Mouse (Mus musculus): ENCODE results near the gene Stx18. TPM values are rescaled to one million over a fixed set of nuclear protein-coding genes. Genes with fewer than 3 reads are reported as not detected.

Stx18 gene
- polyA plus RNA-seq, 1 experiment from 2014 or later, result 45.9 TPM

GRCm38 (mm10) chr5:38097501-38098093, 59.1 kb downstream of the Stx18 start:
- DNase-seq (ENCODE audit: low spot score) (peak; percentile 24), ATAC-seq (replicated peaks; ENCODE audit: low FRiP score, low read depth) (no peak)
- WGBS, result 71% methylated on average over 4 of the region's 4 CpGs
- Histone ChIP-seq H3K9me3 (replicated peaks; ENCODE audit: low read length) (no peaks in the 10 kb centered on the region), H3K9ac (ENCODE audit: low read depth, low read length) (no peak overlapping the region), H3K27ac (no peak overlapping the region), H3K4me3 (replicated peaks; ENCODE audit: low read depth, low read length) (no peak overlapping the region), H3K36me3 (ENCODE audit: insufficient read depth, low read length) (no peaks in the 10 kb centered on the region), H3K4me2 (ENCODE audit: low read length) (no peak overlapping the region), H3K4me1 (replicated peaks; ENCODE audit: insufficient read depth, low read length) (no peaks in the 10 kb centered on the region), H3K27me3 (ENCODE audit: insufficient read depth, low read length) (no peaks in the 10 kb centered on the region)
- TF ChIP-seq CTCF (IDR thresholded peaks at IDR 0.05; ENCODE audit: low read depth), result peak; percentile 56

DNA sequence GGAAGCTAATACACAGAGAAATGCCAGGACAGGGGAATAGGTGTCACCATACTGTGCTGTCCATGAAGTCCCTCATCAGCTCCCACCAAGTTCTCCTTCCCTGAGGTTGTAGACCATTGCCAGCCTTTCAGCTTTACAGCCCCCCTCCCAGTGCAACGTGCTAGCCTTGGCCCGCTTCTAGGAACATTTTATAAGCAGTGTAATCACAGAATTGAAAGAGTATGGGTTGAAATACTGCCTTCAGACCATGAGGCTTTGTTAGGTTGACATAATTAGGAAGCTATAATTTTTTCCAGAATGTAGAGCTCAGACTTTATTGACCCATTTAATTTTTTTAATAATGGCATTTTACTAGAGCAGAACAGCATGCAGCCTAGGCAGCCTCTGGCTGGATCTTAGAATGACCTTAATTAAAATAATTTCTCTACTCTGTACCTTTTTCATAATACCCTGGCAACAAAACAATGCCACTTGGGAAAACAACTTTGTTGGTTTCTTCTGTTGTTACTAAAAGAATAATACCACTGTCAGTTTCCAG, 60.7 kb downstream of the Stx18 start:
- DNase-seq (ENCODE audit: low spot score) (no peak), ATAC-seq (replicated peaks; ENCODE audit: low FRiP score, low read depth) (no peak)
- no peak overlapping the region for H3K4me2 ChIP-seq (ENCODE audit: low read length)
- 85% methylated on average over 2 of the region's 2 CpGs for WGBS
- H3K9me3 ChIP-seq (replicated peaks; ENCODE audit: low read length), result no peaks in the 10 kb centered on the region
- H3K4me3 ChIP-seq (replicated peaks; ENCODE audit: low read depth, low read length), result no peak overlapping the region
- no peak overlapping the region for H3K9ac ChIP-seq (ENCODE audit: low read depth, low read length)
- H3K27ac ChIP-seq, result no peak overlapping the region
- no peaks in the 10 kb centered on the region for H3K27me3 ChIP-seq (ENCODE audit: insufficient read depth, low read length)
- H3K36me3 ChIP-seq (ENCODE audit: insufficient read depth, low read length), result no peaks in the 10 kb centered on the region
- no peaks in the 10 kb centered on the region for H3K4me1 ChIP-seq (replicated peaks; ENCODE audit: insufficient read depth, low read length)
- no peak for TF ChIP-seq CTCF (IDR thresholded peaks at IDR 0.05; ENCODE audit: low read depth)

DNA sequence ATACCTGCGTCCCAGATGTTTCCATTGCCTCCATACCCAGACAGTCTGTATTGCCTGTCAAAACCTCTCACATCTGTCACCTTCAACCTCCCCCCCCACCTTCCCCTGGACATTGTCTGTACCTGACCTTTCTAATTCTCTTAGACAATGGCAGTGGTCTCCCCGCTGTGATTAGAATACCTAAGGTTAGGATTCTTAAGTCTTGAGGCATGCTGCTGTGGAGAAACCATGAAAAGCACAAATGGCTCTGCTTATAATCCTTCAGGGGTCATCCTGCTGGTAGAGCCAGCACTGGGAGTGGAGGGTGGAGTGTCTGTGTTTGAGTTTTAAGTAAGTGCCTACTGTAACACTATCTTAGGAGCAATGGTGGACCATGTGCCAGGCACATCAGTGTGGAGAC, 64.4 kb downstream of the Stx18 start:
- no peak for DNase-seq (ENCODE audit: low spot score)
- Histone ChIP-seq H3K4me1 (replicated peaks; ENCODE audit: insufficient read depth, low read length) (no peaks in the 10 kb centered on the region), H3K36me3 (ENCODE audit: insufficient read depth, low read length) (0 out of 2 replicates have a peak, but pooled peaks cover 7% of the 10 kb centered on the region), H3K27me3 (ENCODE audit: insufficient read depth, low read length) (no peaks in the 10 kb centered on the region), H3K4me2 (ENCODE audit: low read length) (no peak overlapping the region), H3K9me3 (replicated peaks; ENCODE audit: low read length) (no peaks in the 10 kb centered on the region), H3K9ac (ENCODE audit: low read depth, low read length) (no peak overlapping the region), H3K27ac (no peak overlapping the region), H3K4me3 (replicated peaks; ENCODE audit: low read depth, low read length) (no peak overlapping the region)
- ATAC-seq (replicated peaks; ENCODE audit: low FRiP score, low read depth), result no peak
- TF ChIP-seq CTCF (IDR thresholded peaks at IDR 0.05; ENCODE audit: low read depth), result no peak
- 93% methylated on average over 2 of the region's 2 CpGs for WGBS

GRCm38 (mm10) chr5:38106080-38106697, 67.6 kb downstream of the Stx18 start:
- Histone ChIP-seq H3K9me3 (replicated peaks; ENCODE audit: low read length) (no peaks in the 10 kb centered on the region), H3K27me3 (ENCODE audit: insufficient read depth, low read length) (no peaks in the 10 kb centered on the region), H3K4me1 (replicated peaks; ENCODE audit: insufficient read depth, low read length) (no peaks in the 10 kb centered on the region), H3K36me3 (ENCODE audit: insufficient read depth, low read length) (peaks cover 7% of the 10 kb centered on the region; the same call in 1 of the 2 replicates), H3K9ac (ENCODE audit: low read depth, low read length) (no peak overlapping the region), H3K27ac (no peak overlapping the region), H3K4me3 (replicated peaks; ENCODE audit: low read depth, low read length) (no peak overlapping the region), H3K4me2 (ENCODE audit: low read length) (no peak overlapping the region)
- peak; percentile 28 for DNase-seq (ENCODE audit: low spot score)
- WGBS, result 42% methylated on average over 14 of the region's 14 CpGs
- ATAC-seq (replicated peaks; ENCODE audit: low FRiP score, low read depth), result no peak; the same call in 1 of the 2 replicates
- no peak for TF ChIP-seq CTCF (IDR thresholded peaks at IDR 0.05; ENCODE audit: low read depth)

- DNase-seq (ENCODE audit: low spot score) (no peak), ATAC-seq (replicated peaks; ENCODE audit: low FRiP score, low read depth) (no peak)
- Histone ChIP-seq H3K27me3 (ENCODE audit: insufficient read depth, low read length) (no peaks in the 10 kb centered on the region), H3K9me3 (replicated peaks; ENCODE audit: low read length) (no peaks in the 10 kb centered on the region), H3K27ac (no peak overlapping the region), H3K4me2 (ENCODE audit: low read length) (no peak overlapping the region), H3K4me3 (replicated peaks; ENCODE audit: low read depth, low read length) (no peak overlapping the region), H3K4me1 (replicated peaks; ENCODE audit: insufficient read depth, low read length) (no peaks in the 10 kb centered on the region), H3K36me3 (ENCODE audit: insufficient read depth, low read length) (peaks cover 9% of the 10 kb centered on the region; the same call in 1 of the 2 replicates), H3K9ac (ENCODE audit: low read depth, low read length) (no peak overlapping the region)
- 81% methylated on average over 10 of the region's 10 CpGs for WGBS
- no peak for TF ChIP-seq CTCF (IDR thresholded peaks at IDR 0.05; ENCODE audit: low read depth)
These were observed 68.3 kb downstream of the Stx18 start for GRCm38 (mm10) chr5:38106807-38107206.

DNA sequence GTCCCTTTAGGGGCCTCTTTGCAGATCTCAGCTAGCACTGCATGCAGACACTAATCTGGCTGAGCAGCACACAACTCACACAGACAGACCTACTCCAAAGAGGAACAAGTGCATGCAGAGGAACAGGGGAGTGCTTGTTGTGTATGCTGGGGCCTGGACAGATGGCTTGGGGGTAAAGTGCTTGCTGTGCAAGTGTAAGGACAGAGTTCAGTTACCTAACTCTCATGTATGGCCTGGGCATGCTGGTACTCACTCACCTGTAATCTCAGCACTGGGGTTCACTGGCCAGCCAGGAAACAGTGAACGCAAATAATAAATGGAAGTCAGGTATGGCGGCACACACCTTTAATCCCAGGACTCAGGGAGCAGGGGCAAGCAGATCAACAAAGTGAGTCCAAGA, 76.0 kb downstream of the Stx18 start:
- Histone ChIP-seq H3K4me3 (replicated peaks; ENCODE audit: low read depth, low read length) (no peak overlapping the region), H3K9ac (ENCODE audit: low read depth, low read length) (no peak overlapping the region), H3K4me1 (replicated peaks; ENCODE audit: insufficient read depth, low read length) (no peaks in the 10 kb centered on the region), H3K4me2 (ENCODE audit: low read length) (no peak overlapping the region), H3K9me3 (replicated peaks; ENCODE audit: low read length) (no peaks in the 10 kb centered on the region), H3K36me3 (ENCODE audit: insufficient read depth, low read length) (peaks cover 22% of the 10 kb centered on the region; the same call in 1 of the 2 replicates), H3K27ac (no peak overlapping the region), H3K27me3 (ENCODE audit: insufficient read depth, low read length) (no peaks in the 10 kb centered on the region)
- DNase-seq (ENCODE audit: low spot score), result no peak
- no peak for ATAC-seq (replicated peaks; ENCODE audit: low FRiP score, low read depth)
- TF ChIP-seq CTCF (IDR thresholded peaks at IDR 0.05; ENCODE audit: low read depth), result no peak
- WGBS, result 97% methylated on average over 2 of the region's 2 CpGs
